Mouse (Mus musculus) midbrain, embryonic 12.5 days (tissue): ENCODE data around the gene Inhbe. TPM values are rescaled to one million over a fixed set of nuclear protein-coding genes. Genes with fewer than 3 reads are reported as not detected.

Experiments used
- ATAC-seq: fragments of 200-750 bp; cut with Nextera tagmentation; 2 replicates; pipeline ENCODE4 v1.8.0; 2017; ENCODE audit warnings: low read depth, moderate TSS enrichment, moderate library complexity; ENCODE audit not compliant: low FRiP score
- H3K27ac ChIP-seq: fragments of 300-500 bp; sonication (generic); replicated peaks from 2 replicates; pipeline ENCODE4 v1.5.1; 2016; ENCODE audit warnings: mild to moderate bottlenecking
- H3K27me3 ChIP-seq: fragments of 300-500 bp; sonication (generic); 2 replicates; pipeline ENCODE4 v1.6.1; 2016; ENCODE audit warnings: mild to moderate bottlenecking
- H3K36me3 ChIP-seq: fragments of 300-500 bp; sonication (generic); 2 replicates; pipeline ENCODE4 v1.6.1; 2016
- H3K4me1 ChIP-seq: fragments of 300-500 bp; sonication (generic); 2 replicates; pipeline ENCODE4 v1.6.1; 2016
- H3K4me2 ChIP-seq: fragments of 300-500 bp; sonication (generic); replicated peaks from 2 replicates; pipeline ENCODE4 v1.6.1; 2016; ENCODE audit warnings: mild to moderate bottlenecking, moderate library complexity
- H3K4me3 ChIP-seq: fragments of 300-500 bp; sonication (generic); 2 replicates; pipeline ENCODE4 v1.5.1; 2016; ENCODE audit warnings: mild to moderate bottlenecking
- H3K9ac ChIP-seq: fragments of 300-500 bp; sonication (generic); replicated peaks from 2 replicates; pipeline ENCODE4 v1.6.1; 2016; ENCODE audit warnings: mild to moderate bottlenecking, moderate library complexity
- H3K9me3 ChIP-seq: fragments of 300-500 bp; sonication (generic); 2 replicates; pipeline ENCODE4 v1.6.1; 2016; ENCODE audit warnings: mild to moderate bottlenecking
- WGBS: fragments of 180-500 bp; shearing (Covaris S2); methylation state at CpG from one replicate; pipeline ENCODE4 v1.1.7; 2016; 5-methylcytosine and 5-hydroxymethylcytosine counted together
- polyA plus RNA-seq: library from polyadenylated mRNA; unstranded; fragments of >200 nt; fragmentation: Nextera tagmentation; extraction: Ambion mirVana; gene quantifications from 2 replicates; pipeline ENCODE4 v1.2.1, GENCODE M21; 2016

Inhbe gene
- polyA plus RNA-seq, 1 experiment from 2014 or later: not detected

DNA sequence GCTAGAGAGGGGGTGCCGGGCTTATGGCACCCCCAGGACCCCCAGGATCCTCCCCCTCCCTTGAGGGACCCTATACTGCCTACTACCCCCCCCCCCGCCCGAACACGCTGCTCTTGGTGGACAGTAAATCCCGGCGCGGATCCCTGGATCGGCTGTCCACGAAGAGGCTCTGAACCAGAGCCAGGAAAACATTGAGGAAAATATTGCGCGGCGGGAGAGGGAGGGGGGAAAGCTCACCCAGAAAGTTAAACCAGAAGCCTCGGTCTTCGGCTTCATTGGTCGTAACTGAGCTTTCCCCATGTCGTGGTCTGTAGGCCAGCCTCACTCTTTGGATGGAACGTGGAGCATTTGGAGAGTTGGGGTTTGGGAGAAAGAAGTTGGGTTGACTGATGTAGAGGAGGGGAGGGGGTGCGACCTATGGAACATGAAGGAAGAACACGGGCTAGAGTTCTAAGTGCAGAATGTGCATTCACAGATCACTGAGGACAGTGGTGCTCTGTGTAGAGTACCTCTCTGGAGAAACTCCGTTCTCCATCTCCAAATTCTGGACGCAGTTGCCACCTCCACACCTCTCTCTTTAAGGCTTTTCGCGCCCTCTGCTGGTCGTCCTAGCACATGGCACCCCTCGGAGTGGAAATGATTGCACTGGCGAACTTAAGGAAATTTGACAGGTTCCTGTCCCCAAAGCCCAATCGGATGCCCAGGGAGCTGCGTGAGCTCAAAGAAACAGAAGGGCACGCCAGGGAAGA is 12.1 kb downstream of the Inhbe start, which contains the start of gene Gli1:
Gene Gli1 (minus strand): TSS at position 84 of the 749 bp plus-strand sequence.
- Histone ChIP-seq H3K36me3 (no peaks in the 10 kb centered on the region), H3K9me3 (no peaks in the 10 kb centered on the region), H3K27ac (peak within 1 kb of the TSS; percentile 31; the same call in 1 of the 2 replicates), H3K9ac (peak within 1 kb of the TSS; percentile 34; the same call in 1 of the 2 replicates), H3K4me2 (peak within 1 kb of the TSS; percentile 70), H3K4me1 (peaks cover 37% of the 10 kb centered on the region), H3K4me3 (peak within 1 kb of the TSS; percentile 42), H3K27me3 (peaks cover 47% of the 10 kb centered on the region)
- under 1% methylated on average over 29 of the region's 29 CpGs for WGBS
- peak; percentile 46 for ATAC-seq

DNA sequence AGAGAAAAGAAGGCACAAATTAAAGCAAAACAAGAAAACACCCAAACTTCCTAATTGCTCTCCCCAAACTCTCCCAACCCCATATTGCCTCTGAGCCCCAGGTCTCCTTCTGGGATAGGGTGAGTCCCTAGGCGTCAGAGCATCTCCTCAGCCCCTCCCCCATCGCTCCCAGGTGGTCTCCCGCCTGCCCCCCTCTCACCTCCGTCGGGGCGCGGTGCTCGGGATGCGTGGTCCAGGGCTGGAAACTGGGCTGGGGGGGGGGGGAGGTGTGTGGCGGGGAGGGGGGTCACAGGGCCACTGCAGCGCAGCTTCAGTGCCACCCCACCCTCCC is 12.9 kb downstream of the Inhbe start:
- H3K4me2 ChIP-seq: peak overlapping the region; percentile 70
- H3K4me1 ChIP-seq: peaks cover 37% of the 10 kb centered on the region
- peaks cover 47% of the 10 kb centered on the region for H3K27me3 ChIP-seq
- no peak for ATAC-seq
- peak overlapping the region; percentile 42 for H3K4me3 ChIP-seq
- peak overlapping the region; percentile 34; the same call in 1 of the 2 replicates for H3K9ac ChIP-seq
- 0% methylated on average over 7 of the region's 11 CpGs for WGBS
- H3K9me3 ChIP-seq: no peaks in the 10 kb centered on the region
- H3K27ac ChIP-seq: peak overlapping the region; percentile 30; the same call in 1 of the 2 replicates
- H3K36me3 ChIP-seq: no peaks in the 10 kb centered on the region

DNA sequence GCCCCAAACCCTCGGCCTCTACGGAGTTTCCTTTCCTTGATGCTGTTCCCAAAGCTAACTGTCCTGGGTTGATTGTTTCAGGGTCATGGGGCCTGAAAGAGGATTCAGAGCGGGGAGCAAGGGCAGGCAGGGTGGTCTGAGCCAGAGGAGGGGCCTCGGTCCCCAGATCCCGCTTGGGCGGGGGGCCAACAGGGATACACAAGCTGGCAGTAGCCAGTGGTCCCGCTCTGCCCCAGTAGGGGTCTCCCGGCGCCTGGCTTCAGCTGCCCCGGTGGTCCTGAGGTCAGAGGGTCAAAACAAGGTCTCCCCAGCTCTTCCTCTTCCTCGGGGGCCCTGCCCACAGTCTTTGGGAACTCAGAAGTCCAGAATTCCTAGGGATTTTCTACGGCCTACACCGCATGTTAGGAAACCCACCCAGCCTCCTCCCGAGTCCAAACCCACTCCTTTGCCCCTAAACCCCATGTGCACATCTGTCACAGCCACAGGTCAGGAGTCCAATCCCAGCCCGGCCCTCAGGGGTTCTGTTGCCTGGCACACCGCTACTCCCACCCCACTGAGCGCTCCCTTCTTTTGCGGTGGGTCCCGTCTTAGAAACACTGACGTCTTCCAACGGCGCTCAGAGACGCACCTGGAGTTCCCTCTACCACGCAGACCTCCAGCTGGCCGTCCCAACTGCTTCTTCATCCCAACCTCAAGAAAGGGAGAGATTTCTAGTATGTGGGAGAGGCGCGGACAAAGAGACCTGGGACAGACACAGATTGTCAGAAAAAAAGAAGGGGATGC is 13.4 kb downstream of the Inhbe start:
- no peaks in the 10 kb centered on the region for H3K36me3 ChIP-seq
- 0 out of 2 replicates have a peak overlapping the region, but pooled peaks have one; percentile 31 for H3K27ac ChIP-seq
- H3K27me3 ChIP-seq: peaks cover 47% of the 10 kb centered on the region
- H3K4me3 ChIP-seq: peak overlapping the region; percentile 42
- peak overlapping the region; percentile 70 for H3K4me2 ChIP-seq
- WGBS: under 1% methylated on average over 27 of the region's 27 CpGs
- 0 out of 2 replicates have a peak overlapping the region, but pooled peaks have one; percentile 15 for H3K9ac ChIP-seq
- ATAC-seq: peak; percentile 17; the same call in 1 of the 2 replicates
- peaks cover 37% of the 10 kb centered on the region for H3K4me1 ChIP-seq
- no peaks in the 10 kb centered on the region for H3K9me3 ChIP-seq

DNA sequence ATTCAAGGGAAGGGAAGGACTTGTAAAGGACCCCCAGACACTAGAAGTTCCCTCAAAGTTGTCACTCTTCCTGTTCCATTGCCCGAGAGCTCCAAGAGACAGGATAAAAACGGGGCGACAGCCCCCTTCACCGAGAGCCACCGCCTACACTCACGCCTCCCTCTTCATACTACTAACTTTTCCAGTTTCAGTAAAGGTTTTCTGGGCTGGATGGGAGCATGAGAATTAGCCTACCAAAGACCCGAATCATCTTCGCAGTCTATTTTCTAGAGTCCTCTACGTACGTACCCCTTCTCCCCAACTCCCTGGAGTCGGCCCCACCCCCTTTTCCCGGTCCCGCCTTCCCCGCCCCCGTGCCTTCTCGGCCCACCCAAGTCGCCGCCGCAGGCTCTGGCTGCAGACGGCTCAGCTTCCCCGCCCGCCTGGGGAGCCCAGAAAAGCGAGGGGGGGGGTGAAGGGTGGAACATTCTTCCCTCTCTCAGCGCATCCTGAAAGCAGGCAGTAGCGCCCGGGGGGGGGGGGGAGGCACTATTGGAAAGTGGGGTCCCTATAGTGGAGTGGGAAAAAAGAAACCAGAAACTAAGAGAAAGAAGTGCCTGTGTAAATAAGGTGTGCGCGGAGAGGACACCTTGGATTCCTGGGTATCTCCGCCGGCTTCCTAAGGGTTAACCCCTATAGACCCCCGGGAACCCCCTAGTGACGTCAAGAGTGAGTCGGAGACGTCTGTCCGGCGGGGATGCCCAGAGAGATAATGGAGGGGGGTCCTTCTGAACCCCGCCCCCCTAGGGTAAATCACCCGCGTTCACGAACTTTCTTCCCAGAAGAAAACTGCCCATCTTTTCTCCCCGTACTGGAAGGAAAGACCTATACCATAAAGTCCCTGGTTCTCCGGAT is 14.3 kb downstream of the Inhbe start:
- H3K36me3 ChIP-seq: no peaks in the 10 kb centered on the region
- peak overlapping the region; percentile 31; the same call in 1 of the 2 replicates for H3K27ac ChIP-seq
- H3K4me1 ChIP-seq: peaks cover 37% of the 10 kb centered on the region
- whole genome bisulfite sequencing: under 1% methylated on average over 40 of the region's 42 CpGs
- peaks cover 47% of the 10 kb centered on the region for H3K27me3 ChIP-seq
- peak overlapping the region; percentile 39 for H3K9ac ChIP-seq
- H3K9me3 ChIP-seq: no peaks in the 10 kb centered on the region
- H3K4me3 ChIP-seq: peak overlapping the region; percentile 42
- peak overlapping the region; percentile 70 for H3K4me2 ChIP-seq
- peak; percentile 40 for ATAC-seq

DNA sequence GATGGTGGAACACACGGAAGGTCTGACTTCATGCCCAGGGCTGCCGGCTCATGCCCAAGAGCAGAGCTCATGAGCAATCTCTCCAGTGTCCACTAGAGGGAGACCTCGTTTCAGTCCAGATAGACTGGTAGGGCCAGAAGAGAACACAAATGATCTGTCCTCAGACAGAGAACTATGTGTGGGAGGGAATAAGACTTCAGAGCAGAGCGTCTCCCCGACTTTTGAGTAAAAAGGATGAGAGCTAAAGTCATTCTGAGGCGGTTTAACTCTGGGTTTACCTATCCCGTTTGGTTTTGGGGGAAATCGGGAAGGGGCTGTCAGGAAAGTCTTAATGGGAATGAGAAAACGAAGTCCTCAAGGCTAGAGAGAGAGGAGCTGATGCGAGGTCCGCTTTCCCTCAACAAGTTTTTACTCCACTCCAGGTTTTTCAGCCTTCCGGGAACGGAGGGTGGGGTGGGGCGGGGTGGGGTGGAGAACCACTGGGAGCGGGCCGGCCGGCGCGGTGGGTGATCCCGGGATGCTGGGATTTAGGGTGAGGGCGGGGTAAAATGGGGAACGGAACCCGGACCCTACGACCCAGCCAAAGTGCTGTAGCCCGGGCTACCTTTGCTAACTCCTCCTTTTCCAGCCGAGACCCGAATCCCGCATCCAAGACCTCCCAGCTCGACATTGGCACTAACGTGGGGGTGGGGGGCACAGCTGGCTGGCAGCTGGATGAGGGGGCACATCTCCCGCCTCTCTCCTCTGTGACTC is 15.1 kb downstream of the Inhbe start:
- H3K9ac ChIP-seq: 0 out of 2 replicates have a peak overlapping the region, but pooled peaks have one; percentile 20
- peaks cover 47% of the 10 kb centered on the region for H3K27me3 ChIP-seq
- ATAC-seq: peak; percentile 59
- peak overlapping the region; percentile 42 for H3K4me3 ChIP-seq
- peaks cover 37% of the 10 kb centered on the region for H3K4me1 ChIP-seq
- H3K9me3 ChIP-seq: no peaks in the 10 kb centered on the region
- under 1% methylated on average over 30 of the region's 31 CpGs for WGBS
- H3K4me2 ChIP-seq: peak overlapping the region; percentile 70
- 0 out of 2 replicates have a peak overlapping the region, but pooled peaks have one; percentile 26 for H3K27ac ChIP-seq
- H3K36me3 ChIP-seq: no peaks in the 10 kb centered on the region

DNA sequence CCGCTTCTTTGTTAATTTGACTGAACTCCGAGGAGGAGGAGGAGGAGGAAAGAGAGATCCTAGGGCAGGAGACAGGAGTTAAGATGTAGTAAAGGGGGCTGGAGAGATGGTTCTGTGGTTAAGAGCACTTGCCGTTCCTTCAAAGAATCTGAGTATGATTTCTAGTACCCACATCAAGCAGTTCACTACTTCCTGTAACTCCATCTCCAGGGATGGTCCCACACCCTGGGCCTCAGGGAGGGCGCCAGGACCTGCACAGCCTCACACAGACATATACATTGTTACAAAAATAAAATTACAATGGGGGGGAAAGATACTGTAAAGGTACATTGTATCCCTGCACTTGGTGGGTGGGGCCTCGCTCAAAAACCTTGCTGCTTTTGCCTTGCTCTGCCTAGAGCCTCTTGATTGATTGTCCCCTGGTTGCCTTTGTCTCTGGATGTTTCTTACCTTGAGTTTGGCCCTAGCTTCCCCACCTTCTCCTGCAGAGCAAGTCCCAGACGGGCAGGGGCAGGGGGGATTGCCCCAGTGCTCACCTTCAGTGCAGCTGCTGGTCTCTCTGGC is 16.6 kb downstream of the Inhbe start:
- H3K9ac ChIP-seq: no peak overlapping the region
- no peaks in the 10 kb centered on the region for H3K9me3 ChIP-seq
- ATAC-seq: no peak
- peaks cover 44% of the 10 kb centered on the region for H3K27me3 ChIP-seq
- WGBS: 82% methylated on average over 6 of the region's 6 CpGs
- H3K4me2 ChIP-seq: no peak overlapping the region
- no peaks in the 10 kb centered on the region for H3K36me3 ChIP-seq
- no peak overlapping the region for H3K27ac ChIP-seq
- H3K4me1 ChIP-seq: peaks cover 36% of the 10 kb centered on the region
- no peak overlapping the region for H3K4me3 ChIP-seq

DNA sequence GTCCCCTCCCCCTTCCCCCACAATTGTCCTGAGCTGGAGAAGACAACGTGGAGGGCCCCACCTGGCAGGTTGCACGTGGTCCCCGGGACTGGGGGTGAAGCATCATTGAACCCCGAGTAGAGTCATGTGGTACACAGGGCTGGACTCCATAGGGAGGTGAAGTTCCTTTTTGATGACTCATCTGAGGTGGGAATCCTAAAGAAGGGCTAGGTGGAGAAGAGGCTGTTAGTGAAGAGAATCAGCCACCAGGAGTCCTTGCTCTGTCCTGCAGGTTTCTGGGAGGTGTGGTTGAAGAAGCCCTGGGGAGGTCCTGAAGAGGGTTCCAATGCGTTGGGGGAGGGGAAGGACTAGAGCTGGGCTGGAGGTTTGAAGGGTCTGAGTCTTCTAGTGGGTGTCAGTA is 17.3 kb downstream of the Inhbe start:
- H3K36me3 ChIP-seq: no peaks in the 10 kb centered on the region
- H3K27me3 ChIP-seq: peaks cover 41% of the 10 kb centered on the region
- no peak overlapping the region for H3K9ac ChIP-seq
- H3K9me3 ChIP-seq: no peaks in the 10 kb centered on the region
- peaks cover 31% of the 10 kb centered on the region for H3K4me1 ChIP-seq
- H3K4me2 ChIP-seq: no peak overlapping the region
- ATAC-seq: no peak
- no peak overlapping the region for H3K4me3 ChIP-seq
- WGBS: 71% methylated on average over 5 of the region's 5 CpGs
- no peak overlapping the region for H3K27ac ChIP-seq

DNA sequence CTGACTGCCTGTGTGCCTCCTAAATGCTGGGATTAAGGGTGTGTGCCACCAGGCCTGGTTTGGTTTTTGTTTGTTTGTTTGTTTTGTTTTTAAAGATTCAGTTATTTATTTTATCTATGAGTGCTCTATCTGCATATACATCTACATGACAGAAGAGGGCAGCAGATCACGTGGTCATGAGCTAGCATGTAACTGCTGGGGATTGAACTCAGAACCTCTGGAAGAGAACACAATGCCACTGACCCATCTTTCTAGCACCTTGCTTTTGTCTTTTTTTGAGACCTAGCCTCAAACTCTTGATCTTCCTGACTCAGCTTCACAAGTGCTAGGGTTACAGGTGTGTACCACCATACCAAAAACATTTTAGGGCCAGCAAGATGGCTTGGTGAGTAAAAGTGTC is 18.9 kb downstream of the Inhbe start:
- H3K36me3 ChIP-seq: no peaks in the 10 kb centered on the region
- no peak overlapping the region for H3K9ac ChIP-seq
- WGBS: 63% methylated on average over 1 of the region's 1 CpGs
- H3K27ac ChIP-seq: no peak overlapping the region
- peaks cover 14% of the 10 kb centered on the region for H3K4me1 ChIP-seq
- H3K4me2 ChIP-seq: no peak overlapping the region
- no peaks in the 10 kb centered on the region for H3K9me3 ChIP-seq
- peaks cover 32% of the 10 kb centered on the region for H3K27me3 ChIP-seq
- H3K4me3 ChIP-seq: no peak overlapping the region
- no peak for ATAC-seq

DNA sequence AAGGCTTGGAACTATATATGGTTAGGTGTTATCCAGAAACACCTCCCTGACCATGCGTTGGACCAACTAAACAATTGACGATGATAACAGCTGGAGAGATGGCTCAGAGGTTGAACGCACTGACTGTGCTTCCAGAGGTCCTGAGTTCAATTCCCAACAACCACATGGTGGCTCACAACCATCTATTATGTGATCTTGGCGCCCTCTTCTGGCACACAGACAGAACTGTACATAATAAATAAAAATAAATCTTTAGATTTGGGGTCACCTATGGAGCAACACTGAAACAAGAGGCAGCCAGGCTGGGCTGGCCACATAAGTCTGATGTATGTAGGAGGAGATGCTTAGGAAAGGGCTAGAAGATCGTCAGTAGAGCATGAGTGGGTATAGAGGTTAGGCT is 21.1 kb downstream of the Inhbe start:
- H3K4me1 ChIP-seq: no peaks in the 10 kb centered on the region; the same call in 1 of the 2 replicates
- peaks cover 37% of the 10 kb centered on the region for H3K27me3 ChIP-seq
- H3K4me3 ChIP-seq: no peak overlapping the region
- no peaks in the 10 kb centered on the region for H3K9me3 ChIP-seq
- no peaks in the 10 kb centered on the region for H3K36me3 ChIP-seq
- no peak for ATAC-seq
- H3K27ac ChIP-seq: no peak overlapping the region
- 70% methylated on average over 5 of the region's 5 CpGs for WGBS
- H3K4me2 ChIP-seq: no peak overlapping the region
- no peak overlapping the region for H3K9ac ChIP-seq

DNA sequence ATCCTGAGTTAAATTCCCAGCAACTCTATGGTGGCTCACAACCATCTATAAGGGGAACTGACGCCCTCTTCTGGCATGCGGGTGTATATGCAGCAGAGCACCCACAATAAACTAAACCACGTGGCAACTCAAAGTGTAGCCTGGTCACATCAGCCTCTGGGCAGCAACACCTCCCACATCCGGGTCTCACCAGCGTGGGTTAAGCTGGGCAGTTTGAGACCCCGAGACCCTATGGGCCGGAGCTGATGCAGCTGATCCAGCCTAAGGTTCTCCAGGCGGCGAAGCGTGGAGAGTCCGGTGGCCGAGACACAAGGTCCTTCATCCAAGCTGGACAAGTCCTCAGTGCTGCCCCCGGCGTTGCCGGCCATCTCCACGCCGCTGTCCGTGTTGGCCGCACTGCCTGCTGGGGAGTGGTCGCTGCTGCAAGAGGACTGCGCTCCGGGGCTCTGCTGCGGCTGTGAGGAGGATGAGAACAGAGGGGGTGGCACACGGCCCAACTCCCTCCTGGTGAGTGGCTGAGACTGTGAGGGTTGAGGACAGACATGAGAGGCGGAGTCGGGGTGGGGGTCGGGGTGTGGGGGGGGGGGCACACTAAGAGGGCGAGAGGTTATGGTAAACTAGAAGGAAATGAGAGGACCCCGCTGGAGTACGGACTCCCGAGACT is 21.9 kb downstream of the Inhbe start:
- WGBS: 33% methylated on average over 30 of the region's 31 CpGs
- peak overlapping the region; percentile 27 for H3K4me3 ChIP-seq
- no peak overlapping the region; the same call in 1 of the 2 replicates for H3K9ac ChIP-seq
- no peak overlapping the region for H3K27ac ChIP-seq
- H3K27me3 ChIP-seq: peaks cover 37% of the 10 kb centered on the region
- peak overlapping the region; percentile 46 for H3K4me2 ChIP-seq
- ATAC-seq: peak; percentile 41; the same call in 1 of the 2 replicates
- no peaks in the 10 kb centered on the region; the same call in 1 of the 2 replicates for H3K4me1 ChIP-seq
- no peaks in the 10 kb centered on the region for H3K36me3 ChIP-seq
- no peaks in the 10 kb centered on the region for H3K9me3 ChIP-seq
